In the genomic region with DNA sequence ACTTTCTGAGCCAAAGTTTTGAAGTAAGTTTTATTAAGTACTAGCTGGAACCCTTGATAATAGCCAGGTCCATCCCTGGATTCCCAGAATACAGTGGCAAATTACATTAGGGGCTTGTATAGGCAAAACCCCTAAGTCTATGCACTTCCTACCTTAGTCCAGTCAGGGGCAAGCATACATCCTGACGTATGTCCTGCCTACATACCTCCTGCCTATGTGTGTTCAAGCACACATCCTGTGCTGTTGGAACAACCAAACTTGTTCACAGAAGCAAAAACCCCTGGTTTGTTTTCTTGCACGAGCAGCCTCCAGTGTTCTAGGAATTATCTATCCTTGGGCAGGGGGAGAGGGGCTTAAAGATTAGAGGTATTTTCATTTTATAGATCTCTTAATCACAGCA, we compare ENCODE assay signal across 24 mouse cellular contexts.
A peak's percentile ranks its signal among the peaks of the same experiment; 100 is the strongest.
DNase-seq lines count a peak whose midpoint lies in the region; ATAC-seq lines count a peak whose summit lies in the region.
"Had no signal": no experiment of that assay in that cellular context is flagged by ENCODE, and none has a peak within 500 bp of the region (broad histone marks: within the 10 kb centered on the region; RNA-seq: fewer than 3 reads in every experiment).

No protein-coding gene starts in this region.

- H3K36me3 ChIP-seq in midbrain, embryonic 11.5 days (ENCODE audit: control insufficient read depth, insufficient read depth, low read length), result no peaks in the 10 kb centered on the region
- no peaks in the 10 kb centered on the region for H3K36me3 ChIP-seq in midbrain, embryonic 10.5 days
- no peaks in the 10 kb centered on the region for H3K36me3 ChIP-seq in splenic B cell, adult 2 months (ENCODE audit: control insufficient read depth, insufficient read depth, low read length, poor library complexity, severe bottlenecking)
- H3K36me3 ChIP-seq: embryonic facial prominence, embryonic 10.5 days; embryonic facial prominence, embryonic 13.5 days; forebrain, embryonic 12.5 days had no signal

- no peaks in the 10 kb centered on the region for H3K4me1 ChIP-seq in midbrain, embryonic 11.5 days (ENCODE audit: control insufficient read depth, insufficient read depth, low read length)
- H3K4me1 ChIP-seq in midbrain, embryonic 10.5 days, result no peaks in the 10 kb centered on the region
- H3K4me1 ChIP-seq: forebrain, embryonic 12.5 days had no signal

- no peak for ATAC-seq in midbrain, embryonic 11.5 days (ENCODE audit: low FRiP score)
- peak; percentile 49 for ATAC-seq in CD4-positive, CD25-positive, alpha-beta regulatory T cell, adult 4 months
- no peak for ATAC-seq in megakaryocyte, adult 5-6 weeks (ENCODE audit: poor library complexity, severe bottlenecking)
- ATAC-seq: forebrain, embryonic 16.5 days; hindbrain, postnatal 0 days; inflammation-experienced regulatory T-cells, adult 6 months had no signal

- no peak overlapping the region for H3K4me3 ChIP-seq in midbrain, embryonic 11.5 days (ENCODE audit: low read depth, low read length)
- no peak overlapping the region for H3K4me3 ChIP-seq in midbrain, embryonic 10.5 days
- H3K4me3 ChIP-seq: embryonic facial prominence, embryonic 10.5 days; embryonic facial prominence, embryonic 13.5 days; erythroblast, embryonic 14.5 days; forebrain, embryonic 12.5 days had no signal

- H3K9me3 ChIP-seq in midbrain, embryonic 11.5 days (ENCODE audit: control insufficient read depth, low read length), result no peaks in the 10 kb centered on the region
- no peaks in the 10 kb centered on the region for H3K9me3 ChIP-seq in midbrain, embryonic 10.5 days (replicated peaks)
- H3K9me3 ChIP-seq: embryonic facial prominence, embryonic 10.5 days; embryonic facial prominence, embryonic 13.5 days; forebrain, embryonic 12.5 days had no signal

- no peak overlapping the region for H3K27ac ChIP-seq in midbrain, embryonic 11.5 days (ENCODE audit: low read depth, low read length)
- no peak overlapping the region for H3K27ac ChIP-seq in midbrain, embryonic 10.5 days (replicated peaks)
- H3K27ac ChIP-seq: embryonic facial prominence, embryonic 10.5 days; embryonic facial prominence, embryonic 13.5 days; forebrain, embryonic 12.5 days; hindbrain, embryonic 14.5 days; hindbrain, postnatal 0 days had no signal

- no peak overlapping the region for H3K9ac ChIP-seq in midbrain, embryonic 11.5 days (ENCODE audit: low read length)
- H3K9ac ChIP-seq: embryonic facial prominence, embryonic 13.5 days; forebrain, embryonic 12.5 days; hindbrain, embryonic 14.5 days had no signal

- 57% methylated on average over 2 of the region's 2 CpGs for WGBS in midbrain, embryonic 11.5 days
- WGBS in midbrain, embryonic 10.5 days, result 61% methylated on average over 2 of the region's 2 CpGs

- H3K4me2 ChIP-seq in midbrain, embryonic 11.5 days, result no peak overlapping the region
- H3K4me2 ChIP-seq: embryonic facial prominence, embryonic 13.5 days; forebrain, embryonic 12.5 days; heart, embryonic 11.5 days; hindbrain, embryonic 14.5 days had no signal

- peak; percentile 45 for DNase-seq in midbrain, embryonic 11.5 days (ENCODE audit: low spot score, missing footprints)
- no peak for DNase-seq in midbrain, embryonic 10.5 days (ENCODE audit: low spot score)
- peak; percentile 74 for DNase-seq in splenic B cell, adult 2 months (ENCODE audit: low read depth, low spot score)
- DNase-seq in heart, postnatal 4 days, result no peak
- DNase-seq: adrenal gland, adult 8-10 months; adrenal gland, postnatal 25 days; cerebellum, adult 11-12 months; cerebellum, adult 8-10 months; cerebellum, postnatal 10 days; cerebellum, postnatal 36 days; embryo, embryonic 11 days; gastrocnemius, postnatal 10 days; gastrocnemius, postnatal 36 days had no signal

- no peaks in the 10 kb centered on the region for H3K27me3 ChIP-seq in midbrain, embryonic 11.5 days (ENCODE audit: control insufficient read depth, insufficient read depth, low read length)
- no peaks in the 10 kb centered on the region for H3K27me3 ChIP-seq in midbrain, embryonic 10.5 days (ENCODE audit: low read depth, poor library complexity, severe bottlenecking)
- H3K27me3 ChIP-seq in splenic B cell, adult 2 months (ENCODE audit: control insufficient read depth, insufficient read depth, low read length, poor library complexity, severe bottlenecking), result no peaks in the 10 kb centered on the region
- H3K27me3 ChIP-seq: embryonic facial prominence, embryonic 13.5 days; forebrain, embryonic 12.5 days had no signal

Comparison
In these comparisons a context has a peak if more than half of its experiments do, and no peak if none do; other contexts are left out.
1. DNase-seq: peak in midbrain, embryonic 11.5 days (single experiment) and splenic B cell, adult 2 months (single experiment); none in midbrain, embryonic 10.5 days (single experiment) and heart, postnatal 4 days (single experiment).